Mouse (Mus musculus) kidney, embryonic 16.5 days (tissue): ENCODE measurements at regions not wholly inside any gene's neighbourhood (a gene's known extent, or its start where the extent isn't known, plus 50 kb on each side); places are given as distances from the start of the nearest gene placed in this dataset.

Source experiments
- ATAC-seq: fragments of 200-750 bp; cut with Nextera tagmentation; 2 replicates; pipeline ENCODE4 v1.8.0; 2017; ENCODE audit warnings: moderate TSS enrichment; ENCODE audit not compliant: low FRiP score, low TSS enrichment
- H3K27ac ChIP-seq: fragments of 300-500 bp; sonication (generic); 2 replicates; pipeline ENCODE4 v1.5.1; 2014; ENCODE audit warnings: low read length
- H3K27me3 ChIP-seq: fragments of 300-500 bp; sonication (generic); 2 replicates; pipeline ENCODE4 v1.6.1; 2014; ENCODE audit warnings: low read length, control low read depth, mixed read lengths; ENCODE audit not compliant: insufficient read depth
- H3K36me3 ChIP-seq: fragments of 300-500 bp; sonication (generic); 2 replicates; pipeline ENCODE4 v1.6.1; 2014; ENCODE audit warnings: low read length, control low read depth, mixed read lengths; ENCODE audit not compliant: insufficient read depth
- H3K4me1 ChIP-seq: fragments of 300-500 bp; sonication (generic); 2 replicates; pipeline ENCODE4 v1.6.1; 2014; ENCODE audit warnings: low read length, control low read depth, mixed read lengths; ENCODE audit not compliant: insufficient read depth
- H3K4me2 ChIP-seq: fragments of 300-500 bp; sonication (generic); replicated peaks from 2 replicates; pipeline ENCODE4 v1.6.1; 2014; ENCODE audit warnings: low read depth, low read length
- H3K4me3 ChIP-seq: fragments of 300-500 bp; sonication (generic); 2 replicates; pipeline ENCODE4 v1.5.1; 2014; ENCODE audit warnings: mild to moderate bottlenecking, low read length
- H3K9ac ChIP-seq: fragments of 300-500 bp; sonication (generic); replicated peaks from 2 replicates; pipeline ENCODE4 v1.6.1; 2014; ENCODE audit warnings: low read length
- H3K9me3 ChIP-seq: fragments of 300-500 bp; sonication (generic); 2 replicates; pipeline ENCODE4 v1.6.1; 2016; ENCODE audit warnings: low read length, control low read depth
- WGBS: fragments of 180-500 bp; shearing (Covaris S2); extraction: QIAGEN DNeasy Blood & Tissue Kit; methylation state at CpG from one replicate; pipeline ENCODE4 v1.1.7; 2014; 5-methylcytosine and 5-hydroxymethylcytosine counted together

DNA sequence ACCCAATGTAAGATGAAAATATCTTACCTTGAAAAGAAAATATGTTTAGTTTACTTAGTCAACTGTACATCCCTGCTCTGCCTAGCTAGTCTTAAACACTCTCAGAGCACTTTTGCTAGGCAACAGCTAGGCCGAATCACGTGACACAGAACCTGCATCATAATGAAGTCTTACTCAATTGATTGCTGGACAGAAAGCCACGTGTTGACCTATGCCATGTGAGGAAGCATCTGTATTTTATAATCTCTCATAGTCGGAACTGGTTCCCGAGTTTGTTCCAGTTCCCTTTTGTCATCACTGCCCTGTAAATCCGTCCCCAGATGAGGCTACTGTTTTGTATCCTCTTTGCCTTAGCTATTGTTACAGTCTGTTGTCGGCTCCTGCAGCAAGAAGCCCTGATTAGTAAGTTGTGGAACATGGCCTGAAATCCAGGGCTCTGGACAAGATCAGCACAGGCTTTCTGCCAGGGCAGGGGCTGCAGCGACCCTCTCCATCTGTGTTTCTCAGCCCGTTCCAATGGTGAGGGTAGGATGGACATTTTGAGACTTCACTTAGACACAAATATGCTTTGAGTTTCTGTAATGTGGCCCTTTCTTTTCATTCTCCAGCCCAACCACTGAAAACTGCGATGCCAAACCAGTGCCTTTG lies 883.9 kb upstream of the Car8 start:
- no peak overlapping the region for H3K4me3 ChIP-seq
- H3K4me2 ChIP-seq = no peak overlapping the region
- H3K36me3 ChIP-seq = no peaks in the 10 kb centered on the region
- no peak for ATAC-seq
- H3K4me1 ChIP-seq = 0 out of 2 replicates have a peak, but pooled peaks cover 2% of the 10 kb centered on the region
- 76% methylated on average over 10 of the region's 10 CpGs for WGBS
- H3K27me3 ChIP-seq = no peaks in the 10 kb centered on the region
- no peak overlapping the region for H3K27ac ChIP-seq
- H3K9me3 ChIP-seq = no peaks in the 10 kb centered on the region
- no peak overlapping the region for H3K9ac ChIP-seq

DNA sequence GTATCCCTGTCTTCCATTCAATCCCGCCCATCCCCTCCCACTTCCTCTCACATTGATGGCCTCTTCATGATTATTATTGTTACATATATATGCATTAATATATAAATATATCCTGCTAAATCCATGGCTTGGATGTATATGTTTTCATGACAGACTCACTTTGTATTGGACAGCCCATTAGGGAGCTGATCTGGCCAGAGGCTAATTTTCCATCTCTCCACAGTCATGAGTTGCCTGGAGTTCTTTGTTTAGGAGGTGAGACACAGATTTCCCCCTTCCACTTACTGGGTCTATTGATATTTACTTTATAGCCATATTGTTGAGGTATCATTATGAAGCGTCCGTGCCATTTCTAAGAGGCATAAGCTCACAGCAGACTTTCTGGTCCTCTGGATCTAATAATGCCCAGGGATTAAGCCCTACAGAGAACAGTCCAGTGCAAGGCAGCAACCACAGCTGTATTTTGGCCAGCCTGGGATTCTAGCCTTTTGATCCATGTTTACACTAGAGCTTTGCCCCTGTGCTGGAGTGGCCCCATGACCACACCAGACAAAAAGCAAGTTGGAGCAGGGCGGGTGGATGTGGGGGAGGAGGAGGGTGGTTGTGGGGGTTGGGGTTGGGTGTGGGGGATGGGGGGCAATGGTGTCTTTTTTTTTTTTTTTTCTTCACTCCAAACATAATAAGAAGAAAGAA lies 878.3 kb upstream of the Car8 start:
- no peak for ATAC-seq
- Histone ChIP-seq H3K4me3 (no peak overlapping the region), H3K27me3 (no peaks in the 10 kb centered on the region; the same call in 1 of the 2 replicates), H3K9ac (no peak overlapping the region), H3K4me1 (no peaks in the 10 kb centered on the region), H3K4me2 (no peak overlapping the region), H3K27ac (no peak overlapping the region), H3K9me3 (no peaks in the 10 kb centered on the region), H3K36me3 (no peaks in the 10 kb centered on the region)
- WGBS = 70% methylated on average over 4 of the region's 4 CpGs

DNA sequence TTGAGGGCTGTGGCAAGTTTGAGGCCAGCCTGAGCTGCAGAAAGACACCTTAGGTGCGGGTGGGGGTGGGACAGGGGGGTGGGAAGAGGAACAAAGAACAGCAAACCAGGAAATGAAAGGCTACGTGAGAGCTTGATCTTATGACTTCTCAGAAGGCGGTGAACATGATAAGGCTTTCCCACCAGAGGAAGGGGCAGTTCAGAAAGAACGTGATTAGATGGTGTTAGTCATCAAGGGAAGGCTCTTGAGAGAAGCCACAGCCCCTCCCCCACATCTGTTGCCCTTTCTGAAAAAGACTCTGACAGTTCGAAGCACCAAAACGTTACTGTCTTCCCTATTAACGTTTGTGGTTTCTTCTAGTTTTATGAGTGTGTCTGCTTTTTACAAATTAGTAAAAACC lies 877.0 kb upstream of the Car8 start:
- H3K27ac ChIP-seq = no peak overlapping the region
- no peak overlapping the region for H3K9ac ChIP-seq
- H3K9me3 ChIP-seq = no peaks in the 10 kb centered on the region
- no peak overlapping the region for H3K4me3 ChIP-seq
- no peaks in the 10 kb centered on the region for H3K36me3 ChIP-seq
- no peak overlapping the region for H3K4me2 ChIP-seq
- H3K27me3 ChIP-seq = no peaks in the 10 kb centered on the region; the same call in 1 of the 2 replicates
- ATAC-seq = no peak
- no peaks in the 10 kb centered on the region for H3K4me1 ChIP-seq
- WGBS = 27% methylated on average over 7 of the region's 7 CpGs

DNA sequence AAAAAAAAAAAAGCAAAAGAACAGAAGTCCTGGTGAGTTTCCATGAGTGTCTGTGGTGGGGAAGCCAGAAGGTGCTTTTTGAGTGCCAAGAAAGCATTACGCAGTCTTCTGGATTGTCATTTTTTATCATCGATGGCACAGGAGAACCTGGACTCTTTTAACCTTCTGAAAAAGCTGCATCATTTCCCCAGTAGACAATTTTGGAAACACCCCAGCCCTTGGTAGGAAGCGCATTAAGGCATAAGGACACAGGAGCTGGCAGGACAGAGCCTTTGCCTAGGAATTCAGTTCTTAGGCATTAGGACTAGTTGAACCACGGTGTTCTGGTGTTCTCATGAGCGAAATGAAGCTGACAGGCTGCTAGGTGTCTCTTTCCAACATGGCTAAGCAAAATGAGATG lies 875.1 kb upstream of the Car8 start:
- H3K9ac ChIP-seq = no peak overlapping the region
- no peak overlapping the region for H3K4me3 ChIP-seq
- no peak overlapping the region for H3K4me2 ChIP-seq
- H3K27me3 ChIP-seq = no peaks in the 10 kb centered on the region; the same call in 1 of the 2 replicates
- ATAC-seq = no peak
- no peak overlapping the region for H3K27ac ChIP-seq
- no peaks in the 10 kb centered on the region for H3K4me1 ChIP-seq
- H3K9me3 ChIP-seq = no peaks in the 10 kb centered on the region
- no peaks in the 10 kb centered on the region for H3K36me3 ChIP-seq
- WGBS = 94% methylated on average over 5 of the region's 5 CpGs

DNA sequence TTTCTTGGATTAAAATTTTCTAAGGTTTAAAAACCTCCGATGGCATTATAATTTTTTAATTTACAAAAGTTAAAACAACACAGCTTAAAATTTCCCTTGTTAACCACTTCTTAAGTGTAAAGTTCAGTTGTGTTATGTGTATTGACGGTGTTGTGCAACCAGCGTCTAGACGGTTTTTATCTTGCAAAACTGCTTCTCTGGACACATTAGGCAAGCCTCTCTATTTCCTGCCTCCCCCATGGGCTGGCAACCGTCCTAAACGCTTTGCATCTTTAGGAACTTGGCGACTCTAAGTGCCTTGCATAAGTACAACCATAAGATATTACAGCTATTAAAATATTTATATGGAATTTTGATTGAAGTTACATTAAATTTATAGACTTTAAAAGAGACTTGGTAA lies 871.5 kb upstream of the Car8 start:
- no peak overlapping the region for H3K27ac ChIP-seq
- ATAC-seq = no peak
- 75% methylated on average over 7 of the region's 7 CpGs for WGBS
- H3K9me3 ChIP-seq = no peaks in the 10 kb centered on the region
- H3K4me2 ChIP-seq = no peak overlapping the region
- H3K36me3 ChIP-seq = no peaks in the 10 kb centered on the region
- no peak overlapping the region for H3K9ac ChIP-seq
- no peak overlapping the region for H3K4me3 ChIP-seq
- no peaks in the 10 kb centered on the region for H3K4me1 ChIP-seq
- no peaks in the 10 kb centered on the region; the same call in 1 of the 2 replicates for H3K27me3 ChIP-seq

DNA sequence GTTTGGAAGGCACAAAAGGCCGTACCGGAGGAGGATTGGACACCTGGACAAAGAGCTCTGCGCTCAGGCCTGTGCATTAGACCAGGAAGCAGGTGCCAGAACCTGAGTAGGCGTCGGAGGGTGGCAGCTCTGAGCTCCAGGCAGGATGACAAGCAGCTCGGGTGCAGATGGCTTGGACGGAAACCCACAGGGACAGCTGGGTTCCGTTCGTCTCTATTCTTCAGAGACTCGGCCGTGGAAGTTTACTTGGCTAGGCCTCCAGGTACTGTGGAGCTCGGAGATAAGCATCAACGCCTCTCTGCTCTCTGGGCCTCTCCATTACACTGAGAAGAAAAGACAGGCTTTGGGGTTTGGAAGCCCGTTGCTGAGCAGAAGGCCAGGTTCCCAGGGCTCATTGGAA lies 868.5 kb upstream of the Car8 start:
- Histone ChIP-seq H3K4me3 (no peak overlapping the region), H3K27ac (no peak overlapping the region), H3K36me3 (no peaks in the 10 kb centered on the region), H3K9me3 (peaks cover 6% of the 10 kb centered on the region; the same call in 1 of the 2 replicates), H3K27me3 (no peaks in the 10 kb centered on the region), H3K4me1 (no peaks in the 10 kb centered on the region), H3K9ac (no peak overlapping the region), H3K4me2 (no peak overlapping the region)
- 60% methylated on average over 14 of the region's 14 CpGs for WGBS
- ATAC-seq = no peak

DNA sequence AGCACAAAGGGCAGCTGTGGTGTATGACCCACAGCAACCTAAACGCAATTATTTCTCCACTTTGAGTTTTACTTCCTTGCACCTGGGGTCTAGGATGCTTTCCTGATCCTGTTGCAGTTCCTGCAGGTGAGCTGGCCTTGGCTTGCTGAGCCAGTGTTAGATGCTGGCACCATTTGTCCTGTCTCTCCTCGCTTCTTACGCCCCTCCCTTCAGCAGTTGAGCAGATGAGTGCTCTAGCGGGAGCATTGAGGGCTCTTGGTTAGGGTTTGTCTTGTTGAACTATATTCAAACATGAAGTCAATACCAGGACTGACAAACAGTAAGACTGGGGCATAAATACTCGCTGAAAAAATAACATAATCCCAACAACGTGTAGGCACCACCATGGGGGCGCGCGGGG lies 867.9 kb upstream of the Car8 start:
- Histone ChIP-seq H3K36me3 (no peaks in the 10 kb centered on the region), H3K9ac (no peak overlapping the region), H3K9me3 (peaks cover 6% of the 10 kb centered on the region; the same call in 1 of the 2 replicates), H3K4me3 (no peak overlapping the region), H3K4me2 (no peak overlapping the region), H3K27me3 (no peaks in the 10 kb centered on the region), H3K27ac (no peak overlapping the region), H3K4me1 (no peaks in the 10 kb centered on the region)
- no peak for ATAC-seq
- whole genome bisulfite sequencing = 86% methylated on average over 9 of the region's 9 CpGs

DNA sequence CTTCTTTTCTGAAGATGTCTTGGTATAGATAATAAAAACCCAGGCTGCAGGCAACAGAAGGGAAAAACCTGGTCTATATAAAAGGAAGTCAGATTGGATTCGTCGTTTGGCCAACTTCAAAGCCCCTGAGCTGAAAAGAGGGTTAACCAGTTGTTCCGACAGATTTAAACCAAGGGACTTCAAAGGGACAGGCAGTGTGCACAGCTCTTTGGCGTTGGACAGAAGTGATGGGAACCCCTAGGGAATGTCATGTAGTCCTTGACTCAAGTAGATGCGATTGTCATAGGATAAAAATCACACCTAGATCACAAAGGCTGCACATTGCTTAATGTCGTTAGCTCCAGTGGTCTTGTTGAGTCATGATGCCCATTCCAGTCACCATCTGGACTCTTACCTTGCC lies 865.8 kb upstream of the Car8 start:
- no peak overlapping the region for H3K4me2 ChIP-seq

DNA sequence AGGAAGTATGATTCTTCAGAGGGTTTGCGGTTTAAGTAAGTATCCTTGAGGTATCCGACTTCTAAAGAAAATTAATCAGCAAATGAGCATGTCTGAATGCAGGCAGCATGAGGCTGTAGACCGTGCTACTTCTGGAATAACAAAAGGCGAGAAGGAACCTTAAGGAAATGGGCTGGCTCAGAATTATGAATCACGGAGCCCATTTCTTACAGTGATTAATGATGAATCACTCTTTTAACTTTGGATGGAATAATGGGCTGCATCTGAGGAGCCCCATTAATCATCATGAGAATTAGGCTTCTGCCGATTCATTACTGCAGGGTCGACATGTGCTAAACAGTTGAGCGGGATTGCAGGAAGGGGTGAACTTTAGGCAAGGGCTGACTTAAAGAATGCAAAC lies 865.1 kb upstream of the Car8 start:
- Histone ChIP-seq H3K4me2 (no peak overlapping the region), H3K4me1 (no peaks in the 10 kb centered on the region), H3K27ac (no peak overlapping the region), H3K36me3 (no peaks in the 10 kb centered on the region), H3K27me3 (no peaks in the 10 kb centered on the region), H3K4me3 (no peak overlapping the region), H3K9me3 (peaks cover 6% of the 10 kb centered on the region; the same call in 1 of the 2 replicates), H3K9ac (no peak overlapping the region)
- WGBS = 44% methylated on average over 8 of the region's 8 CpGs
- ATAC-seq = no peak

More for the DNA sequence above, 865.8 kb upstream of the Car8 start:
- Histone ChIP-seq H3K36me3 (no peaks in the 10 kb centered on the region), H3K9ac (no peak overlapping the region), H3K27ac (no peak overlapping the region), H3K4me1 (no peaks in the 10 kb centered on the region), H3K4me3 (no peak overlapping the region), H3K9me3 (peaks cover 6% of the 10 kb centered on the region; the same call in 1 of the 2 replicates), H3K27me3 (no peaks in the 10 kb centered on the region)
- 32% methylated on average over 6 of the region's 6 CpGs for WGBS
- no peak for ATAC-seq
